Mouse (Mus musculus) CH12.LX (cell line): ENCODE measurements around the gene Bbs7. TPM values are rescaled to one million over a fixed set of nuclear protein-coding genes. Genes with fewer than 3 reads are reported as not detected.
A peak's percentile ranks its signal among the peaks of the same experiment; 100 is the strongest.

Experiments used
- DNase-seq: peaks from one replicate; pipeline ENCODE4 v3.0.0-alpha.2; 2013; ENCODE audit errors: extremely low read depth
- H3K27ac ChIP-seq: 2 replicates; pipeline ENCODE4 v1.5.1; 2012; ENCODE audit warnings: low read depth, mild to moderate bottlenecking, control low read depth, moderate library complexity; ENCODE audit not compliant: insufficient read depth
- H3K27me3 ChIP-seq: replicated peaks from 2 replicates; pipeline ENCODE3; 2012; ENCODE audit warnings: inconsistent platforms
- H3K36me3 ChIP-seq, 2 experiments: replicated peaks in 1 of 2; 2 replicates each; pipeline versions ENCODE3 to v1.6.1; 2012; ENCODE audit warnings: inconsistent platforms in 1 of 2, low read length in 1 of 2, mild to moderate bottlenecking in 1 of 2, mixed read lengths in 1 of 2, moderate library complexity in 1 of 2; ENCODE audit not compliant: control insufficient read depth in 1 of 2, insufficient read depth in 1 of 2
- H3K4me1 ChIP-seq, 2 experiments: 2 replicates each; pipeline ENCODE4 v1.6.1; 2012; ENCODE audit warnings: inconsistent platforms in 1 of 2, moderate library complexity in 1 of 2; ENCODE audit not compliant: insufficient read depth in 2 of 2, control insufficient read depth in 1 of 2
- H3K4me2 ChIP-seq: 2 replicates; pipeline ENCODE4 v1.6.1; 2012; ENCODE audit warnings: low read depth, mild to moderate bottlenecking, control low read depth; ENCODE audit not compliant: poor library complexity, insufficient read depth, severe bottlenecking
- H3K4me3 ChIP-seq, 3 experiments: fragments of 150-350 bp in 1 of 3; sonication (generic) in 1 of 3; replicated peaks in 1 of 3; 2 replicates each; pipeline versions ENCODE3 to v1.5.1; 2011 to 2012; ENCODE audit warnings: low read depth in 2 of 3, low read length in 2 of 3, mild to moderate bottlenecking in 2 of 3, moderate library complexity in 2 of 3, control low read depth in 1 of 3, improper control_type of control experiment in 1 of 3, inconsistent platforms in 1 of 3, mixed read lengths in 1 of 3; ENCODE audit not compliant: poor library complexity in 1 of 3
- H3K79me2 ChIP-seq: replicated peaks from 2 replicates; pipeline ENCODE4 v1.6.1; 2012; ENCODE audit warnings: mild to moderate bottlenecking, moderate library complexity; ENCODE audit not compliant: control insufficient read depth, poor library complexity, insufficient read depth, severe bottlenecking; ENCODE audit errors: extremely low read depth
- H3K9ac ChIP-seq: 2 replicates; pipeline ENCODE4 v1.6.1; 2012; ENCODE audit warnings: low read depth, mild to moderate bottlenecking, control low read depth, moderate library complexity; ENCODE audit not compliant: insufficient read depth
- H3K9me3 ChIP-seq: replicated peaks from 2 replicates; pipeline ENCODE3; 2012; ENCODE audit warnings: low read length, inconsistent platforms, mixed read lengths
- BHLHE40 ChIP-seq: IDR thresholded peaks from 2 replicates; pipeline ENCODE4 v1.6.1; 2011; ENCODE audit warnings: mild to moderate bottlenecking, low read depth, low read length, improper control_type of control experiment
- CHD1 ChIP-seq: IDR thresholded peaks from 2 replicates; pipeline ENCODE4 v1.6.1; 2012; ENCODE audit warnings: low read depth, low read length, improper control_type of control experiment, inconsistent platforms
- E2F4 ChIP-seq: IDR thresholded peaks from 2 replicates; pipeline ENCODE4 v1.6.1; 2011; ENCODE audit warnings: low read depth, low read length, improper control_type of control experiment; ENCODE audit not compliant: insufficient replicate concordance
- GABPA ChIP-seq: IDR thresholded peaks from 2 replicates; pipeline ENCODE4 v1.6.1; 2012; ENCODE audit warnings: low read depth, low read length, improper control_type of control experiment, inconsistent platforms; ENCODE audit not compliant: insufficient replicate concordance
- IRF4 ChIP-seq: IDR thresholded peaks from 2 replicates; pipeline ENCODE4 v1.6.1; 2014; ENCODE audit warnings: low read depth, mild to moderate bottlenecking, inconsistent platforms, low read length, improper control_type of control experiment
- JUN ChIP-seq: IDR thresholded peaks from 2 replicates; pipeline ENCODE4 v1.6.1; 2011; ENCODE audit warnings: low read depth, mild to moderate bottlenecking, low read length, improper control_type of control experiment, moderate library complexity; ENCODE audit not compliant: insufficient read depth
- JUND ChIP-seq: conservative IDR thresholded peaks from 2 replicates; pipeline ENCODE4 v1.6.1; 2011; ENCODE audit warnings: low read depth, low read length, improper control_type of control experiment
- MAX ChIP-seq: IDR thresholded peaks from 2 replicates; pipeline ENCODE4 v1.6.1; 2011; ENCODE audit warnings: low read length, improper control_type of control experiment
- MAZ ChIP-seq: IDR thresholded peaks from 2 replicates; pipeline ENCODE4 v1.6.1; 2012; ENCODE audit warnings: low read depth, mild to moderate bottlenecking, inconsistent platforms, low read length, improper control_type of control experiment, moderate library complexity
- MXI1 ChIP-seq: IDR thresholded peaks from 2 replicates; pipeline ENCODE4 v1.6.1; 2011; ENCODE audit warnings: mild to moderate bottlenecking, low read depth, low read length, improper control_type of control experiment
- MYC ChIP-seq: IDR thresholded peaks from 2 replicates; pipeline ENCODE4 v1.6.1; 2011; ENCODE audit warnings: low read depth, mild to moderate bottlenecking, improper control_type of control experiment, low read length
- NRF1 ChIP-seq: IDR thresholded peaks from 2 replicates; pipeline ENCODE4 v1.6.1; 2014; ENCODE audit warnings: low read depth, mild to moderate bottlenecking, inconsistent platforms, low read length, improper control_type of control experiment, moderate library complexity
- POLR2A ChIP-seq: IDR thresholded peaks from 2 replicates; pipeline ENCODE4 v1.6.1; 2011; ENCODE audit warnings: low read depth, mild to moderate bottlenecking, improper control_type of control experiment, low read length
- RAD21 ChIP-seq: IDR thresholded peaks from 2 replicates; pipeline ENCODE4 v1.6.1; 2011; ENCODE audit warnings: low read depth, mild to moderate bottlenecking, low read length, improper control_type of control experiment, moderate library complexity
- RCOR1 ChIP-seq: conservative IDR thresholded peaks from 2 replicates; pipeline ENCODE4 v1.6.1; 2012; ENCODE audit warnings: low read depth, mild to moderate bottlenecking, inconsistent platforms, low read length, improper control_type of control experiment
- SIN3A ChIP-seq: IDR thresholded peaks from 2 replicates; pipeline ENCODE4 v1.6.1; 2012; ENCODE audit warnings: low read length, improper control_type of control experiment, inconsistent platforms
- TCF12 ChIP-seq: IDR thresholded peaks from 2 replicates; pipeline ENCODE4 v1.6.1; 2014; ENCODE audit warnings: low read depth, mild to moderate bottlenecking, inconsistent platforms, low read length, improper control_type of control experiment
- ZC3H11A ChIP-seq: IDR thresholded peaks from 2 replicates; pipeline ENCODE4 v1.6.1; 2012; ENCODE audit warnings: low read depth, mild to moderate bottlenecking, inconsistent platforms, low read length, improper control_type of control experiment
- ZKSCAN1 ChIP-seq: IDR thresholded peaks from 2 replicates; pipeline ENCODE4 v1.6.1; 2012; ENCODE audit warnings: low read depth, inconsistent platforms, low read length, improper control_type of control experiment, borderline replicate concordance
- ZMIZ1 ChIP-seq: IDR thresholded peaks from 2 replicates; pipeline ENCODE4 v1.6.1; 2012; ENCODE audit warnings: low read depth, mild to moderate bottlenecking, inconsistent platforms, low read length, improper control_type of control experiment
- ZNF384 ChIP-seq: IDR thresholded peaks from 2 replicates; pipeline ENCODE4 v1.6.1; 2012; ENCODE audit warnings: low read depth, low read length, improper control_type of control experiment, inconsistent platforms
- dilution Hi-C: fragments of 300-500 bp; cut with MboI; formaldehyde crosslinking; loops from 2 replicates; pipeline ENCODE4 v1.14.3; 2020; ENCODE audit warnings: low sequenced_read_pairs; ENCODE audit not compliant: extremely low pct_unique_long_range_greater_than_20kb, extremely low pct_ligation_motif_present
- in situ Hi-C: fragments of 300-500 bp; cut with MboI; formaldehyde crosslinking; loops from 3 replicates; pipeline ENCODE4 v1.14.3; 2019; ENCODE audit warnings: low sequenced_read_pairs, low pct_ligation_motif_present, low pct_unique_long_range_greater_than_20kb, mixed read lengths
- polyA plus RNA-seq: library from polyadenylated mRNA; unstranded; fragments of >175 nt; gene quantifications from 2 replicates; pipeline ENCODE4 v1.2.1, GENCODE M21; 2012; ENCODE audit warnings: low read depth; ENCODE audit not compliant: insufficient read length
- total RNA-seq, 2 experiments: library from RNA; depleted of rRNA; stranded (reverse); fragments of 300-350 nt in 1 of 2; fragments of >200 nt in 1 of 2; gene quantifications; 2 replicates each; pipeline ENCODE4 v1.2.3; 2012 to 2014

The Bbs7 gene
- total and polyA plus RNA-seq, 3 experiments, result 1.6 to 6.6 (median 3.3) TPM

- peaks cover 2 to 8% of the 10 kb centered on the region in 2 experiments; a peak in 3 of 4 replicates for H3K4me1 ChIP-seq
- peak overlapping the region in 1 of 3 experiments; percentile 56 for H3K4me3 ChIP-seq
- H3K9me3 ChIP-seq, result no peaks in the 10 kb centered on the region
- no peak for TF ChIP-seq NRF1
- no peak for TF ChIP-seq JUN
- TF ChIP-seq RCOR1, result no peak
- TF ChIP-seq BHLHE40, result no peak
- no peak for TF ChIP-seq IRF4
- H3K79me2 ChIP-seq, result no peaks in the 10 kb centered on the region
- peak overlapping the region; percentile 83 for H3K4me2 ChIP-seq
- H3K27ac ChIP-seq, result no peak overlapping the region
- DNase-seq, result peak; percentile 23
- no peak overlapping the region for H3K9ac ChIP-seq
- no peaks in the 10 kb centered on the region for H3K27me3 ChIP-seq
- in situ Hi-C loops (no loop called here), dilution Hi-C loops (no loop called here)
- no peaks in the 10 kb centered on the region for H3K36me3 ChIP-seq
Observed at GRCm38 (mm10) chr3:36613908-36614255, 605 bp upstream of the Bbs7 start.

GRCm38 (mm10) chr3:36612687-36613086, 590 bp downstream of the Bbs7 start:
- no peak overlapping the region; the same call in 1 of the 2 replicates for H3K9ac ChIP-seq
- H3K79me2 ChIP-seq, result no peaks in the 10 kb centered on the region
- DNase-seq, result no peak
- TF ChIP-seq E2F4 (no peak), BHLHE40 (no peak), SIN3A (no peak), ZNF384 (no peak), CHD1 (no peak), ZC3H11A (no peak), JUN (no peak), ZKSCAN1 (no peak), MYC (no peak), MXI1 (no peak), MAX (no peak), TCF12 (no peak), JUND (no peak), RAD21 (no peak), POLR2A (no peak), GABPA (no peak), ZMIZ1 (no peak), MAZ (no peak)
- in situ Hi-C loops (no loop called here), dilution Hi-C loops (no loop called here)
- H3K36me3 ChIP-seq, result no peaks in the 10 kb centered on the region
- no peaks in the 10 kb centered on the region for H3K9me3 ChIP-seq
- no peak overlapping the region for H3K27ac ChIP-seq
- no peaks in the 10 kb centered on the region for H3K27me3 ChIP-seq
- peak overlapping the region; percentile 16 to 63 (median 56) for H3K4me3 ChIP-seq
- H3K4me2 ChIP-seq, result peak overlapping the region; percentile 83
- H3K4me1 ChIP-seq, result peaks cover 2 to 8% of the 10 kb centered on the region in 2 experiments; a peak in 3 of 4 replicates
